27 mouse cellular contexts compared by ENCODE assay signal in genomic region chr11:32486621-32487020, GRCm38 (mm10). TPM values are rescaled to one million over a fixed set of nuclear protein-coding genes. Genes with fewer than 3 reads are reported as not detected.
DNase-seq lines count a peak whose midpoint lies in the region; ATAC-seq lines count a peak whose summit lies in the region.
"Had no signal": no experiment of that assay in that cellular context is flagged by ENCODE, and none has a peak within 500 bp of the region (broad histone marks: within the 10 kb centered on the region; RNA-seq: fewer than 3 reads in every experiment).

No protein-coding gene starts in this region.

- H3K9me3 ChIP-seq in forebrain, embryonic 13.5 days (replicated peaks) = no peaks in the 10 kb centered on the region
- H3K9me3 ChIP-seq: embryonic facial prominence, embryonic 13.5 days; hindbrain, embryonic 15.5 days; neural tube, embryonic 15.5 days had no signal

- peak; percentile 69 for ATAC-seq in inflammation-experienced regulatory T-cells, adult 6 months
- ATAC-seq in forebrain, embryonic 13.5 days = no peak
- ATAC-seq: forebrain, embryonic 14.5 days; intestine, embryonic 16.5 days; liver, postnatal 0 days; lung, postnatal 0 days had no signal

- H3K36me3 ChIP-seq in forebrain, embryonic 13.5 days (ENCODE audit: poor library complexity, severe bottlenecking) = peaks cover 8% of the 10 kb centered on the region; the same call in 1 of the 2 replicates
- H3K36me3 ChIP-seq: embryonic facial prominence, embryonic 13.5 days; hindbrain, embryonic 15.5 days; neural tube, embryonic 15.5 days had no signal

- DNase-seq in adrenal gland, postnatal 14 days = peak; percentile 22
- no peak for DNase-seq in adrenal gland, postnatal 25 days
- DNase-seq in 3T3-L1 (ENCODE audit: low read depth, low spot score) = peak; percentile 17
- DNase-seq in NIH3T3 (ENCODE audit: low read depth) = peak; percentile 42
- DNase-seq in retina, postnatal 1 day = no peak
- DNase-seq: cerebellum, adult 18-20 months; cerebellum, postnatal 14 days; gastrocnemius, postnatal 10 days; heart, adult 18-20 months; kidney, postnatal 25 days; liver, postnatal 0 days had no signal

- 87% methylated on average over 3 of the region's 3 CpGs for WGBS in forebrain, embryonic 13.5 days

- H3K4me3 ChIP-seq in forebrain, embryonic 13.5 days = no peak overlapping the region
- H3K4me3 ChIP-seq: embryonic facial prominence, embryonic 13.5 days; hindbrain, embryonic 15.5 days; layer of hippocampus, adult 2 months; neural tube, embryonic 15.5 days had no signal

- H3K27ac ChIP-seq in forebrain, embryonic 13.5 days = no peak overlapping the region
- H3K27ac ChIP-seq: embryonic facial prominence, embryonic 13.5 days; hindbrain, embryonic 15.5 days; layer of hippocampus, adult 2 months; neural tube, embryonic 15.5 days; stomach, postnatal 0 days had no signal

- H3K9ac ChIP-seq in forebrain, embryonic 13.5 days = no peak overlapping the region
- H3K9ac ChIP-seq: embryonic facial prominence, embryonic 13.5 days; hindbrain, embryonic 15.5 days; liver, postnatal 0 days; neural tube, embryonic 15.5 days had no signal

- H3K4me2 ChIP-seq in forebrain, embryonic 13.5 days = no peak overlapping the region
- H3K4me2 ChIP-seq: embryonic facial prominence, embryonic 13.5 days; hindbrain, embryonic 15.5 days; liver, embryonic 11.5 days; midbrain, embryonic 11.5 days; neural tube, embryonic 15.5 days had no signal

- no peaks in the 10 kb centered on the region for H3K4me1 ChIP-seq in forebrain, embryonic 13.5 days
- H3K4me1 ChIP-seq: hindbrain, embryonic 15.5 days had no signal

- H3K27me3 ChIP-seq in forebrain, embryonic 13.5 days = no peaks in the 10 kb centered on the region
- H3K27me3 ChIP-seq: embryonic facial prominence, embryonic 13.5 days; hindbrain, embryonic 15.5 days; neural tube, embryonic 15.5 days had no signal

RNA-seq across cellular contexts. Expression of gene Ubtd2, which starts 31.5 kb away (rescaled TPM):
- 17.3 and 17.4 TPM in 2 replicates for total RNA-seq in adrenal gland, postnatal 14 days (2021)
- total RNA-seq in adrenal gland, postnatal 25 days (2021) = 15.3 and 16.2 TPM in 2 replicates
- polyA plus RNA-seq in inflammation-experienced regulatory T-cells, adult 6 months (2017; shearing (Covaris generic)) = 1 to 10 TPM; 2.1 to 3.7 (median 2.9) TPM
- polyA plus RNA-seq in forebrain, embryonic 13.5 days (2015; fragmentation: Nextera tagmentation; extraction: Ambion mirVana) = 59.4 and 60.4 TPM in 2 replicates

RNA-seq across cellular contexts. Expression of gene Efcab9, which starts 45.3 kb away (rescaled TPM):
- total RNA-seq in adrenal gland, postnatal 14 days (2021) = 1.7 TPM in 1 of 2 replicates, not detected in the other
- 1.5 TPM in 1 of 2 replicates, not detected in the other for total RNA-seq in adrenal gland, postnatal 25 days (2021)
- 1 to 10 TPM in 2 of 3 experiments, not detected in 1; 1.3 to 1.9 TPM for polyA plus RNA-seq in inflammation-experienced regulatory T-cells, adult 6 months (2017; shearing (Covaris generic))
- 0.27 and 0.33 TPM in 2 replicates for polyA plus RNA-seq in forebrain, embryonic 13.5 days (2015; fragmentation: Nextera tagmentation; extraction: Ambion mirVana)
- total RNA-seq: hematopoietic stem cell, adult 5-6 weeks; midbrain, postnatal 0 days had no signal
- polyA plus RNA-seq: embryonic facial prominence, embryonic 13.5 days; forebrain, embryonic 14.5 days; limb, embryonic 11.5 days; midbrain, postnatal 0 days; neural tube, embryonic 15.5 days; small intestine, adult 2 months had no signal

RNA-seq across cellular contexts. Expression of gene Stk10, which starts 46.5 kb away (rescaled TPM):
- total RNA-seq in adrenal gland, postnatal 14 days (2021) = 14.5 and 23.9 TPM in 2 replicates
- total RNA-seq in adrenal gland, postnatal 25 days (2021) = 10.3 TPM in 2 replicates
- polyA plus RNA-seq in inflammation-experienced regulatory T-cells, adult 6 months (2017; shearing (Covaris generic)) = 100 to 1,000 TPM in 1 of 3 experiments, 10 to 100 TPM in 2; 70.6 to 116 (median 97.1) TPM
- polyA plus RNA-seq in forebrain, embryonic 13.5 days (2015; fragmentation: Nextera tagmentation; extraction: Ambion mirVana) = 1.3 TPM in 2 replicates

Comparison
In these comparisons a context has a peak if more than half of its experiments do, and no peak if none do; other contexts are left out.
1. DNase-seq: peak in adrenal gland, postnatal 14 days (single experiment), 3T3-L1 (single experiment) and NIH3T3 (single experiment); none in adrenal gland, postnatal 25 days (single experiment) and retina, postnatal 1 day (single experiment).